Mouse (Mus musculus): Measurements from ENCODE around the gene Zfp580.

Gene Zfp580

GRCm38 (mm10) chr7:5051193-5052192, at the start of gene Zfp580:
Gene Zfp580 (plus strand): TSS chr7:5051538.
- in situ Hi-C loops (cut with MboI; ENCODE audit: unreplicated experiment in 2 of 2), result loop anchor here (10.0 to 25.0 kb wide), 2 partner anchors 389 to 507 kb away; partner anchors contain the start of genes Ppp6r1 (in 1 of the 2) and Syt5 (in 1 of the 2)

- in situ Hi-C loops (cut with MboI; ENCODE audit: unreplicated experiment in 2 of 2), result loop anchor here in 1 of 2 experiments (10.0 kb wide), 1 partner anchor 58 kb away; no protein-coding TSS in a partner anchor
Observed at GRCm38 (mm10) chr7:5002876-5003275, 48.5 kb upstream of the Zfp580 start.

- in situ Hi-C loops (cut with MboI; ENCODE audit: unreplicated experiment in 2 of 2), result loop anchor here in 1 of 2 experiments (10.0 kb wide), 1 partner anchor 63 kb away; no protein-coding TSS in a partner anchor
Observed at GRCm38 (mm10) chr7:5008229-5008628, 43.1 kb upstream of the Zfp580 start.

GRCm38 (mm10) chr7:5012681-5013513, 38.4 kb upstream of the Zfp580 start:
- in situ Hi-C loops (cut with MboI; ENCODE audit: unreplicated experiment in 2 of 2), result loop anchor here in 1 of 2 experiments (10.0 kb wide), 1 partner anchor 1142 kb away; the partner anchor contains the start of gene Zfp787

GRCm38 (mm10) chr7:5014251-5015117, 36.9 kb upstream of the Zfp580 start, which contains the start of the genes Zfp524 and Fiz1:
Gene Zfp524 (plus strand): TSS chr7:5014415.
Gene Fiz1 (minus strand): TSS chr7:5014697.
- in situ Hi-C loops (cut with MboI; ENCODE audit: unreplicated experiment in 2 of 2), result loop anchor here in 1 of 2 experiments (10.0 kb wide), 1 partner anchor 1140 kb away; the partner anchor contains the start of gene Zfp787

GRCm38 (mm10) chr7:5015118-5016001, 36.0 kb upstream of the Zfp580 start, which contains the start of gene Gm44973:
Gene Gm44973 (plus strand): TSS chr7:5015496.
- in situ Hi-C loops (cut with MboI; ENCODE audit: unreplicated experiment in 2 of 2), result loop anchor here in 1 of 2 experiments (10.0 kb wide), 1 partner anchor 1139 kb away; the partner anchor contains the start of gene Zfp787

GRCm38 (mm10) chr7:5016057-5016456, 35.3 kb upstream of the Zfp580 start:
- in situ Hi-C loops (cut with MboI; ENCODE audit: unreplicated experiment in 2 of 2), result loop anchor here in 1 of 2 experiments (10.0 kb wide), 1 partner anchor 1139 kb away; the partner anchor contains the start of gene Zfp787

- in situ Hi-C loops (cut with MboI; ENCODE audit: unreplicated experiment in 2 of 2), result loop anchor here in 1 of 2 experiments (10.0 kb wide), 1 partner anchor 1138 kb away; the partner anchor contains the start of gene Zfp787
Observed at GRCm38 (mm10) chr7:5016920-5017319, 34.4 kb upstream of the Zfp580 start.

GRCm38 (mm10) chr7:5017352-5017751, 34.0 kb upstream of the Zfp580 start:
- in situ Hi-C loops (cut with MboI; ENCODE audit: unreplicated experiment in 2 of 2), result loop anchor here in 1 of 2 experiments (10.0 kb wide), 1 partner anchor 1137 kb away; the partner anchor contains the start of gene Zfp787

- in situ Hi-C loops (cut with MboI; ENCODE audit: unreplicated experiment in 2 of 2), result loop anchor here in 1 of 2 experiments (10.0 kb wide), 1 partner anchor 1137 kb away; the partner anchor contains the start of gene Zfp787
Observed at GRCm38 (mm10) chr7:5017931-5018330, 33.4 kb upstream of the Zfp580 start.

GRCm38 (mm10) chr7:5019576-5019975, 31.8 kb upstream of the Zfp580 start:
- in situ Hi-C loops (cut with MboI; ENCODE audit: unreplicated experiment in 2 of 2), result loop anchor here in 1 of 2 experiments (10.0 kb wide), 1 partner anchor 1135 kb away; the partner anchor contains the start of gene Zfp787

- in situ Hi-C loops (cut with MboI; ENCODE audit: unreplicated experiment in 2 of 2), result loop anchor here in 1 of 2 experiments (10.0 kb wide), 2 partner anchors 215 to 1135 kb away; partner anchors contain the start of gene Zfp787
Observed at GRCm38 (mm10) chr7:5020000-5020681, 31.2 kb upstream of the Zfp580 start, which contains the start of the genes Zfp865 and Ccdc106. Gene Zfp865 (plus strand): TSS chr7:5020376. Gene Ccdc106 (plus strand): TSS chr7:5020553.

GRCm38 (mm10) chr7:5020685-5021084, 30.7 kb upstream of the Zfp580 start:
- in situ Hi-C loops (cut with MboI; ENCODE audit: unreplicated experiment in 2 of 2), result loop anchor here in 1 of 2 experiments (10.0 kb wide), 1 partner anchor 216 kb away; no protein-coding TSS in a partner anchor

GRCm38 (mm10) chr7:5021197-5021596, 30.1 kb upstream of the Zfp580 start:
- in situ Hi-C loops (cut with MboI; ENCODE audit: unreplicated experiment in 2 of 2), result loop anchor here in 1 of 2 experiments (10.0 kb wide), 1 partner anchor 216 kb away; no protein-coding TSS in a partner anchor

- in situ Hi-C loops (cut with MboI; ENCODE audit: unreplicated experiment in 2 of 2), result loop anchor here (10.0 to 25.0 kb wide), 2 partner anchors 225 to 1742 kb away; partner anchors contain the start of genes Myadm (in 1 of the 2) and Prkcg (in 1 of the 2)
Observed at GRCm38 (mm10) chr7:5029543-5029942, 21.8 kb upstream of the Zfp580 start.

GRCm38 (mm10) chr7:5029946-5030345, 21.4 kb upstream of the Zfp580 start:
- in situ Hi-C loops (cut with MboI; ENCODE audit: unreplicated experiment in 2 of 2), result loop anchor here (10.0 to 25.0 kb wide), 3 partner anchors 225 to 1743 kb away; partner anchors contain the start of genes Myadm (in 1 of the 2), Prkcg (in 1 of the 2) and Zfp787 (in 1 of the 2)
